In genomic region chr14:92866462-92866861, GRCm38 (mm10) we compare ENCODE assay signal across 28 mouse cellular contexts.
"Had no signal": no experiment of that assay in that cellular context is flagged by ENCODE, and none has a peak within 500 bp of the region (broad histone marks: within the 10 kb centered on the region; RNA-seq: fewer than 3 reads in every experiment).

No protein-coding gene starts in this region.

- H3K4me1 ChIP-seq: embryonic facial prominence, embryonic 12.5 days; embryonic facial prominence, embryonic 13.5 days; embryonic facial prominence, embryonic 15.5 days; forebrain, embryonic 13.5 days; forebrain, embryonic 15.5 days had no signal

- H3K4me3 ChIP-seq: embryonic facial prominence, embryonic 10.5 days; embryonic facial prominence, embryonic 12.5 days; embryonic facial prominence, embryonic 13.5 days; embryonic facial prominence, embryonic 15.5 days; erythroblast, embryonic 14.5 days; forebrain, embryonic 10.5 days; forebrain, embryonic 12.5 days; forebrain, embryonic 13.5 days; forebrain, embryonic 15.5 days; gastrocnemius, adult 2 months; heart, adult 2 months had no signal

- H3K36me3 ChIP-seq: embryonic facial prominence, embryonic 10.5 days; embryonic facial prominence, embryonic 12.5 days; embryonic facial prominence, embryonic 13.5 days; embryonic facial prominence, embryonic 15.5 days; forebrain, embryonic 10.5 days; forebrain, embryonic 12.5 days; forebrain, embryonic 15.5 days had no signal

- ATAC-seq: forebrain, embryonic 13.5 days; forebrain, embryonic 14.5 days; forebrain, embryonic 15.5 days; forebrain, embryonic 16.5 days; forebrain, postnatal 0 days had no signal

- H3K27me3 ChIP-seq: embryonic facial prominence, embryonic 12.5 days; embryonic facial prominence, embryonic 13.5 days; embryonic facial prominence, embryonic 15.5 days; forebrain, embryonic 12.5 days; forebrain, embryonic 13.5 days; forebrain, embryonic 15.5 days had no signal

- DNase-seq: cerebellum, adult 8-10 months; cerebellum, adult 9-10 months; cerebellum, adult 9-11 months; cerebellum, postnatal 10 days; cerebellum, postnatal 14 days; cerebellum, postnatal 25 days; cerebellum, postnatal 36 days; embryo, embryonic 11 days; forebrain, postnatal 0 days; gastrocnemius, adult 2 months; gastrocnemius, postnatal 10 days; gastrocnemius, postnatal 14 days; gastrocnemius, postnatal 25 days; gastrocnemius, postnatal 36 days; heart, adult 11 months; heart, adult 18-20 months; heart, adult 2 months had no signal

- H3K27ac ChIP-seq: embryonic facial prominence, embryonic 10.5 days; embryonic facial prominence, embryonic 12.5 days; embryonic facial prominence, embryonic 13.5 days; embryonic facial prominence, embryonic 15.5 days; forebrain, embryonic 10.5 days; forebrain, embryonic 12.5 days; forebrain, embryonic 13.5 days; forebrain, embryonic 15.5 days; gastrocnemius, adult 2 months; heart, adult 2 months had no signal

- H3K9ac ChIP-seq: embryonic facial prominence, embryonic 12.5 days; embryonic facial prominence, embryonic 13.5 days; embryonic facial prominence, embryonic 15.5 days; forebrain, embryonic 12.5 days; forebrain, embryonic 13.5 days; forebrain, embryonic 15.5 days; forebrain, postnatal 0 days had no signal

- H3K9me3 ChIP-seq: embryonic facial prominence, embryonic 10.5 days; embryonic facial prominence, embryonic 12.5 days; embryonic facial prominence, embryonic 13.5 days; embryonic facial prominence, embryonic 15.5 days; forebrain, embryonic 10.5 days; forebrain, embryonic 12.5 days; forebrain, embryonic 13.5 days; forebrain, embryonic 15.5 days had no signal

- H3K4me2 ChIP-seq: embryonic facial prominence, embryonic 12.5 days; embryonic facial prominence, embryonic 13.5 days; embryonic facial prominence, embryonic 15.5 days; forebrain, embryonic 12.5 days; forebrain, embryonic 13.5 days; forebrain, embryonic 15.5 days had no signal
